Mouse (Mus musculus) retina, embryonic 14.5 days (tissue): ENCODE data around the gene Scamp1.
"Not testable (repeated sequence)": the region's sequence is repeated elsewhere in the genome, so short reads cannot be mapped to it uniquely, and the experiment has no call there.

Experiments used
- DNase-seq: peaks from one replicate; pipeline ENCODE4 v3.0.0-alpha.2; 2015; ENCODE audit warnings: low spot score

Scamp1 gene

DNA sequence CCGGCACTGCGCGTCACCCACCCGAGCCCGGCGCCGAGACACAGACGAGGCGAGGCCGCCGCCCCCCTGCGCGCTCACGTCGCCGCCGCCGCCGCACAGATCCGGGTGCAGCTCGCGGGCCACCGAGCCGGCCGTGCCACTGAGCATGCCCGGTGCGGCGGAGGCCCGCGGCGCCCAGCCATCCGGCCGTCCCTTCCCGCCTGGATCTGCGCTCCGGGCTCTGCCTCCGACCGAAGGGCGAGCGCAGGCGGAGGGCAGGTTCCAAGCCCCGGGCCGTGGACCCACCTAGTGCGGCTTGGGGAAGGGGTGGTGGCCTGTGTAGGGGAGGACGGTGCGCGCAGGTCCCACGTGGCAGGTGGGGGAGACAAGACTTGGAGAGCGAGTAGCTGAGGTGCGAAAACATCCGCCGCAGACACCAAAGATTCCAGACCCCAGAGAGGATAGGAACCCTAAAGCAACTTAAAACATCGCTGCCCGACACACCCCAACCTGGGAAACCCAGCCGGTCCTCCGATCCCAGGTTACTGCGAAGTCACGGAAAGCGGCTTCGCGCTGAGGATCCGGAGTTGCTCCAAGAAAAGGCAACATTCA is at the start of gene Scamp1:
TSS of gene Scamp1 (minus strand) at position 577 of the 591 bp plus-strand sequence.
- peak; percentile 87 for DNase-seq

DNA sequence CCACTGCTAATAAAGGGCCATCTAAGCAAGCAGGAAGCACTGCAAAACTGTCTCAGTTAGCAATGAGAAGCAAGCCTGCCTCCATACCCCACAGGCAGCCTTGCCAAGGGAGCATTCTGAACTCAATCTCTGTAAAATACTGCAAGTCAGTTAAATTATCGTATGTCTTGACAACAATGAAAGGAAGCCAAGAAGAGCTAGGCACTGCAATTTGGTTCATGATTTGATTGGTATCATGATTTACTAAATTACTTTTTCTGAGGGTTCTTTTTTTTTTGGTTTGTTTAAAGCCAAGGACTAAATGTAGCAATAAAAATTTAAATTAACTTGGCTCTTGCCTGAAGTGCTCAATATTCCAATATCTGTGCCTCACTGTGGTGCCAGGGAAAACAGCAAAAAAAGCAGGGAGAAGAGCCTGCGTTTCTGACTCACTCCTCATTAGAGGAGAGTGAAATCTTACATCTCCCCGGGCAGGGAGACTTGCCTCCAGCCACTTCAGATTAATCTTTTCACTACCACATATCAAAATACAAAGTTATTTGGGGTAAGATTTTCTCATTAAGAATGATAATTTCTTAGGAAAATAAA is 44.8 kb upstream of the Scamp1 start:
- DNase-seq = no peak

- DNase-seq = not testable (repeated sequence)
Observed at GRCm38 (mm10) chr13:94329005-94329404, 43.3 kb upstream of the Scamp1 start.

DNA sequence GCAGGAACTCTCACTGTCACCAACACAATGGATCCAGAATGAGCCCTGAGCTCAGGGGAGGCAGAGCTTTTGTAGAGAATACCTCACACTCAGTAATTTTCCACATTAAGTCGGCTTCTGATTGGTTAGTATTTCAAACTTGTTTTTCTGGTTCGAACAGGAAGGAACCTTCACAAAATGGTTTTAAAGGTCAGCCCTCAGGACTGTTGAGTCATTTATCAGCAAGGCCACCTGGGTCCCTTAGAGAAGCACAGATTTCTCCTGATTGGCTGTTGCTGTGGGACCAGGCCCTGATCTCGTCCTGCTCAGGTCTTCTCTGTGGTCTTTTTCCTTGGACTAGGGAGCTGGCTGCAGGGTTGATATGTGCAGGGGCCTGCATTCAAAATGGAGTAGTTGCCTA is 42.4 kb upstream of the Scamp1 start:
- DNase-seq = no peak

- no peak for DNase-seq
Observed at GRCm38 (mm10) chr13:94322475-94322874, 36.8 kb upstream of the Scamp1 start.

GRCm38 (mm10) chr13:94321094-94321792 is 35.6 kb upstream of the Scamp1 start:
- DNase-seq = no peak

GRCm38 (mm10) chr13:94316975-94317511 is 31.4 kb upstream of the Scamp1 start:
- DNase-seq = no peak

- DNase-seq = not testable (repeated sequence)
Observed at GRCm38 (mm10) chr13:94312812-94313211, 27.2 kb upstream of the Scamp1 start.

DNA sequence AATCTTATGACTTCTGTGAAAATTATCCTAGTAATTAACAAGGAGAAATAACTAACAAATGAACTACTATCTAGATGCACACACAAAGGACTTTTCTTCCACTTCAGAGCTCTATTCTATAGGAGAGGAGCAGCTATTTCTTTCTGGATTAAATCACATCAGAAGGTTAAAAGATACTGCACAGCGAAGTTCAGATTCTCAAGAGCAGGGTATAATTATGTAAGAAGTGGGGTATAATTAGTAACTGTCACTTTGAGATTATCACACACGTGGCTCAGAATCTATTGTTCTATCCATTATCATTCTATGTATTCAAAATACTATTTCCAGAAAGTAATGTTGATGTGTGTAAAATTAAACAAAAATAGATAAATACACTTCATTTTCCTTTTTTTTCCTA is 22.6 kb upstream of the Scamp1 start:
- no peak for DNase-seq

GRCm38 (mm10) chr13:94307531-94307930 is 21.9 kb upstream of the Scamp1 start:
- DNase-seq = no peak

- no peak for DNase-seq
Observed at GRCm38 (mm10) chr13:94306968-94307289, 21.3 kb upstream of the Scamp1 start.

DNA sequence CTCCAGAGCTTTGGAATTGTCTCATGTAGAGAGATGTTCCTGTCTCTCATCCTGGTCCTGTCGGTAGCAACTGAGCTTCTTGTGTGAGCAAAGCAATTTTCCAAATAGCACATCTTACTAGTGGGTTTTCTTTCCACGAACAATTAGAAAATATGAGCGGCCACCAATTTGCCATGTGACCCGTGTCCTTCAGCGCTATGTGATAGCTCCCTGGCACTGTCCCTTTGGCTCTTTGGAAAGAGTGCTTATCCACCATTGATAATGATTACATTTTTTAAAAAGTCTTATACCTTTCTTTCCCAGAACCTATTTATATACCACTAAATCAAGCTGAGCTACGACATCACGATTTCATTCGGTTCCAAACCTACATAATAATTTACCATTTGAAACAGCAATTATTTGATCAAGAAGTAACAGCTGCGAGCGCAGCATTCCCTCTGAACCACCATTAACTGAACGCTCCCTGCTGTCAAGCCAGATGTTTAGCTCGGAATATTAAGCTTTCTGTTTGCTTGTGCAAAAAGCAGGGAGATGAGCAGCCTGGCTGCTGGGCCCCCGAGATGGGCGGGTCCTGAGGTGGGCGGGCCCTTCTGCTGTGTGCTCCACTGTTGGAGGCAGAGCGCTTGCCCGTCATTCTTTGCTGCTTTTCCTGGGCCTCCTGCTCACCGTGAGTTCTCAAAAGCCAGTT is 20.8 kb upstream of the Scamp1 start:
- peak; percentile 30 for DNase-seq

- no peak for DNase-seq
Observed at GRCm38 (mm10) chr13:94300946-94301538, 15.4 kb upstream of the Scamp1 start.

DNA sequence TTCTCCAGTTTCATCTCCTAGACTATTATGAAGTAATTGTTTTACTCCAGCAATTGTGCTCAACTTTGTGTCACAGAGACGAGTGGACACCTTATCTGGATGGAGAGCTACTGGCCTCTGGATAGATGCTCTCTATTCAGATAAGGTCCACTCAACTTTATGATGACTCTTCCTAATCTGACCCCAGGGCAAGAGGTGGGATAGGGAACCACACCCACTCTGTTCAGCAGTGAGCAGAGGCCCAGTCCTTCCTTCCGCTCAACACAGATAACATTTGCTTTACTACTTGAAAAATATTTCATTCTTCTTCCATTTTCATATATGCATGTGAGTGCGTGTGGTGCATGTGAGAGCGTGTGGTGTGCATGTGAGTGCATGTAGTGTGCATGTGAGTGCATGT is 14.6 kb upstream of the Scamp1 start:
- no peak for DNase-seq

DNA sequence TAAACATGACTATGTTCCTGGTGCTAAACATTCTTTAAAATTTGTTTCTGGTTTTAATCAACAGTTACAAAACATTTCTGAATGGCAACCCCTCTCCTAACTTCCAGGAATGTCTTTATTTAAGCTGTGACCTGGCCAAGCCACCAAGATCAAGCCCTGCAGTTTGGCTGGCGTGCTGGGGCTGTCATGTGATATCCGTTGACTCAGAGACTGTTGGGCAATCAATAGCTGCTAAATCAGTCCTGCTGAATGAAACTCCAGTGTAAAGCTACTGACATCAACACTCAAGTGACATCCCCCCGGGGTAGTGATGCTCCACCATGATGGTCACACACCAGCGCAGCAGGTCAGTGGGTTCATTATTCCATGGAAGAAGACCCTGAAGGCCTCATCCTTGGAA is 12.7 kb upstream of the Scamp1 start:
- DNase-seq = no peak

- no peak for DNase-seq
Observed at GRCm38 (mm10) chr13:94296371-94296770, 10.7 kb upstream of the Scamp1 start.

- DNase-seq = no peak
Observed at GRCm38 (mm10) chr13:94295922-94296321, 10.3 kb upstream of the Scamp1 start.

DNA sequence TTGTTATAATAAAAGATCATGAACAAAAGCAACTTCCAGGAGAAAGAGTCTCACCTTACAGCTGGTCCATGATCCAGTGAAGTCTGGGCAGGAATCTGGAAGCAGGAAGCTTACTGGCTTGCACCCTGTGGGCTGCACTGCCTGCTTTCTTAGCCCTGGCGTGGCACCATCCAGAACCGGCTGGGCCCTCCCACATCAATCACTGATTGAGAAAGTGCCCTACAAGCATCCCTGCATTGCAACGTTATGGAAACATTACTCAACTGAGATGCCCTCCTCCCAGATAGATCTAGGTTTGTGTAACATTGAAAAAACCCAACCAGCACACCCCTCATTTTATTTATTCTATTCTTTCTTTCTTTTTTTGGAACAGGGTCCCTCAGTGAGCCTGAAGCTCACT is 9.2 kb upstream of the Scamp1 start:
- DNase-seq = no peak

- DNase-seq = no peak
Observed at GRCm38 (mm10) chr13:94293911-94294310, 8.3 kb upstream of the Scamp1 start.

DNA sequence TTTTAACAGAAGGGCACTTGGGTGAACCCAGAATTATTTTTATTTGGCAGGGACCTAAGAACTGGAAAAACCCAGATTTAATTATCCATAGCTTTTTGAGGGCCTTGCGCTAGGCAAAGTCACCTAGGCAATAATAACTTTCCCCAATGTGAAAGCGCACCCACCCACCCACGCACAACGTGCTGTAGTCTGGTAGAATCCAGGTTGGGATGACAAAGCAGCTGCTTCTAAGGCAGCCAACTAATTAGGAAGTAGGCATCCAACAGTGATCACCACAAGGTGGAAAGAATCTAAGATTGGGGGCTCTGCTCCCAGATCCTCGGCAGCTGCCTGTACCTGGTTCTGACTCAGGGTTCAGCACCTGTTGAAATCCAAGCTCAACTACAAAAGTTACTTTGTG is 538 bp upstream of the Scamp1 start:
- DNase-seq = no peak

DNA sequence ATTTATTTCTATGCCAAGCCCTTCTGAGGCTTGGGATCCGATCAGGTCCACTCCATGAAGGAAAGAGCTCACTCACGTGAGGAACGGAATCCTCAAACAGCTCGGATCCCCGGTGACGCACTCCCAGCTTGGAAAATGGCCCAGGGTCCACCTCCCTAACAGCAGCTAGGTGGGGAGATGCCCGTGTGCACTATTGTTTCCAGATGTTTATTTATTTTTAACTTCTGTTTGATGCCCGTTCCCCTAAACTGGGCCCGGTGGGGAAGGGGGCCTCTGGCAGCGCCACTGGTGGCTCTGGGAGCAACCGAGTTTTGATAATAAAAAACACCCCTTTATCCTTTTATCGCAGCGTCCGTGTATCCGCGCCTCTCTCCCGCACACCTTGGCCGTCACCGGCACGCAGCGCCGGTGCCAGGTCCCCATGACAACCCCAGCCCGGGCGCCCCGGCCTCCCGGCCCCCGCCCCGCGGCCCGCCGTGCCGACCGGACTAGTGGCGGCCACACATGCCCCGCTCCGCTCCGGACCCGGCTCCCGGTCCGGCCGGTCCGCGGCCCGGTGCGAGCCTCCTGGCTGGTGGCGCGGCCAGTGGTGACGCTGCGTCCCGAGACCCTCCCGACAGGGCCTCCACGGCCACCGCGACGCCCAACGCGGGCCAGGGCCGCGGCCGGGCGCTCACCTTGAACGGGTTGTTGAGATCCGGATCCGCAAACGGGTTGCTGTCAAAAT is 951 bp downstream of the Scamp1 start:
- DNase-seq = peak; percentile 21

- no peak for DNase-seq
Observed at GRCm38 (mm10) chr13:94279420-94279819, 6.2 kb downstream of the Scamp1 start.
